Mouse (Mus musculus) embryonic fibroblast, embryonic 13.5 days (primary cell): ENCODE data around the gene Snx33. TPM values are rescaled to one million over a fixed set of nuclear protein-coding genes. Genes with fewer than 3 reads are reported as not detected.

ENCODE experiments used
- H3K27ac ChIP-seq: 2 replicates; pipeline ENCODE4 v1.5.1; 2012; ENCODE audit warnings: low read length, control low read depth, inconsistent platforms; ENCODE audit not compliant: insufficient read depth
- H3K4me1 ChIP-seq: 2 replicates; pipeline ENCODE4 v1.6.1; 2011; ENCODE audit warnings: low read length; ENCODE audit not compliant: control insufficient read depth, insufficient read depth
- H3K4me3 ChIP-seq: 2 replicates; pipeline ENCODE4 v1.5.1; 2011; ENCODE audit warnings: mild to moderate bottlenecking, control low read depth, low read length; ENCODE audit not compliant: insufficient read depth
- CTCF ChIP-seq: IDR thresholded peaks from 2 replicates; pipeline ENCODE4 v1.5.1; 2011; ENCODE audit warnings: mild to moderate bottlenecking, control low read depth, low read length, moderate library complexity, borderline replicate concordance; ENCODE audit not compliant: insufficient read depth
- POLR2A ChIP-seq: IDR thresholded peaks from 2 replicates; pipeline ENCODE4 v1.6.1; 2011; ENCODE audit warnings: low read depth, mild to moderate bottlenecking, control low read depth, low read length, moderate library complexity
- polyA plus RNA-seq: library from polyadenylated mRNA; stranded (reverse); fragments of >200 nt; gene quantifications from 2 replicates; pipeline ENCODE4 v1.2.4, GENCODE M21; 2011; ENCODE audit warnings: low read depth; ENCODE audit not compliant: missing spikeins, insufficient read length

Snx33 gene
- polyA plus RNA-seq, 1 experiment, result 20.7 TPM

GRCm38 (mm10) chr9:56882818-56883217, 45.4 kb downstream of the Snx33 start:
- no peak overlapping the region; the same call in 1 of the 2 replicates for H3K27ac ChIP-seq
- H3K4me1 ChIP-seq, result peaks cover 5% of the 10 kb centered on the region
- no peak for TF ChIP-seq CTCF
- TF ChIP-seq POLR2A, result no peak
- H3K4me3 ChIP-seq, result no peak overlapping the region

GRCm38 (mm10) chr9:56882283-56882682, 45.9 kb downstream of the Snx33 start:
- TF ChIP-seq POLR2A, result no peak
- TF ChIP-seq CTCF, result no peak
- H3K4me3 ChIP-seq, result no peak overlapping the region
- H3K27ac ChIP-seq, result no peak overlapping the region; the same call in 1 of the 2 replicates
- peaks cover 5% of the 10 kb centered on the region for H3K4me1 ChIP-seq

DNA sequence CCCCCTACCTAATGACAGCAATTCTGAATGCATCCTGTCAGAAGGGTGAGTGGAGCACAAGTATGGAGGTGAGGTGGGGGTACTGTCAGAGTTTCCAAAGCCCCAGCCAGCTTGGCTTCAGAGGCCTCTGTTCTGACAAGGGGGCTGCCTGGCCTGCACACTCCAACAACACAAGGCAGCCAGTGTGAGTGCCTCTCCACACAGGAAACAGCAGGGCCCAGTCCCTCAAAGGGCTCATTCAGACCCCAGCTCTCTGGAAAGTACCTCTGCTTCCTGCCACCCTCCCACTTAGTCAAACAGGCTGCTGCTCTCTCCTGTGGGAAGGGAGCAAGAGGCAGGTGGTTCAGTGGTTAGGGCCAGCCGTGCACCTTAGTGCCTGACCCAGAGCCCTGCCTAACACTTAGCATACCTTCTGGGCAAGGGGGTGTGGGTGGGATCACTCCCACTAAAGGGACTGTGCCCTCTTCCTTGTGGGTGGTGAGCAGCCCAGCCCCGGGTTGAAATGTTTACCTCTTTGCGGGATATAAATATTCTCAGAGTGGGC, 46.6 kb downstream of the Snx33 start:
- Histone ChIP-seq H3K4me3 (no peak overlapping the region), H3K4me1 (peaks cover 5% of the 10 kb centered on the region), H3K27ac (no peak overlapping the region)
- TF ChIP-seq POLR2A (no peak), CTCF (no peak)

GRCm38 (mm10) chr9:56880790-56881189, 47.4 kb downstream of the Snx33 start:
- no peak overlapping the region for H3K27ac ChIP-seq
- TF ChIP-seq POLR2A (no peak), CTCF (no peak)
- H3K4me3 ChIP-seq, result no peak overlapping the region
- H3K4me1 ChIP-seq, result peaks cover 5% of the 10 kb centered on the region

GRCm38 (mm10) chr9:56877284-56877683, 50.9 kb downstream of the Snx33 start:
- Histone ChIP-seq H3K27ac (no peak overlapping the region), H3K4me1 (peaks cover 12% of the 10 kb centered on the region), H3K4me3 (no peak overlapping the region)
- TF ChIP-seq CTCF (no peak), POLR2A (no peak)

DNA sequence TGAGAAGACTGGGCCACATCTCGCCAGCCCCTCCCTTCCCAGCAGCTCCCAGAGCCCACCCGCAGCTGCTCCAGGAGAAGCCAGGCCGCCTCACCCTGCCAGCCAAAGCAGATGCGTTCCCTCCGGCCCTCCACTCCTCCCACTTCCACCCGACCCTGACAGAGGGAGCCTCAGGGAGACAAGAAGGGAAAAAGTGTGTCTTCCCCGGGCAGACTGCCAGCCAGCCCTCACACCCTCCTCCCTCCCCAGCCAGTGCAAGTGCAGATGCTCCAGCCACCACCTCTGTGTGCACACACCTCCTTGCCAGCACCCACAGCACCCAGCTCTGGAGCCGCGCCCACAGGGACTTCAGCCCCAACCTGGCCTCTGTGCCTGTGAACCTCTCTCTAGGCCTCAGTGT, 51.4 kb downstream of the Snx33 start:
- no peak overlapping the region for H3K27ac ChIP-seq
- peaks cover 17% of the 10 kb centered on the region for H3K4me1 ChIP-seq
- H3K4me3 ChIP-seq, result no peak overlapping the region
- TF ChIP-seq POLR2A, result no peak
- no peak for TF ChIP-seq CTCF

- H3K4me1 ChIP-seq, result peaks cover 25% of the 10 kb centered on the region
- TF ChIP-seq POLR2A, result no peak
- no peak for TF ChIP-seq CTCF
- H3K4me3 ChIP-seq, result no peak overlapping the region
- peak overlapping the region; percentile 36 for H3K27ac ChIP-seq
Observed at GRCm38 (mm10) chr9:56873097-56873496, 55.1 kb downstream of the Snx33 start.

GRCm38 (mm10) chr9:56872105-56872903, 55.9 kb downstream of the Snx33 start:
- TF ChIP-seq POLR2A (no peak), CTCF (no peak)
- H3K4me1 ChIP-seq, result peaks cover 31% of the 10 kb centered on the region
- no peak overlapping the region for H3K4me3 ChIP-seq
- peak overlapping the region; percentile 36 for H3K27ac ChIP-seq

- peak overlapping the region; percentile 36 for H3K27ac ChIP-seq
- H3K4me1 ChIP-seq, result peaks cover 31% of the 10 kb centered on the region
- no peak overlapping the region for H3K4me3 ChIP-seq
- TF ChIP-seq POLR2A (no peak), CTCF (no peak)
Observed at GRCm38 (mm10) chr9:56871191-56871590, 57.0 kb downstream of the Snx33 start.

GRCm38 (mm10) chr9:56870778-56871177, 57.4 kb downstream of the Snx33 start:
- Histone ChIP-seq H3K27ac (peak overlapping the region; percentile 36), H3K4me1 (peaks cover 31% of the 10 kb centered on the region), H3K4me3 (no peak overlapping the region)
- TF ChIP-seq POLR2A, result no peak
- TF ChIP-seq CTCF, result no peak
